Mouse (Mus musculus): ENCODE results near the gene Wap.

- TF ChIP-seq CTCF (IDR thresholded peaks at IDR 0.05; ENCODE audit: low read depth, low read length) (no peak), POLR2A (IDR thresholded peaks at IDR 0.05; ENCODE audit: borderline replicate concordance, low read depth, low read length) (no peak)
These were observed 39.3 kb downstream of the Wap start for GRCm38 (mm10) chr11:6599011-6599681.
